Mouse (Mus musculus) c-Kit-positive CD71-negative TER-119-negative erythroid progenitor cells, embryonic 14.5 days (primary cell): ENCODE results near the gene Ccdc122.
A peak's percentile ranks its signal among the peaks of the same experiment; 100 is the strongest.

Experiments used
- DNase-seq: peaks from one replicate; pipeline ENCODE4 v3.0.0-alpha.2; 2013; ENCODE audit warnings: low read depth

Gene Ccdc122

DNA sequence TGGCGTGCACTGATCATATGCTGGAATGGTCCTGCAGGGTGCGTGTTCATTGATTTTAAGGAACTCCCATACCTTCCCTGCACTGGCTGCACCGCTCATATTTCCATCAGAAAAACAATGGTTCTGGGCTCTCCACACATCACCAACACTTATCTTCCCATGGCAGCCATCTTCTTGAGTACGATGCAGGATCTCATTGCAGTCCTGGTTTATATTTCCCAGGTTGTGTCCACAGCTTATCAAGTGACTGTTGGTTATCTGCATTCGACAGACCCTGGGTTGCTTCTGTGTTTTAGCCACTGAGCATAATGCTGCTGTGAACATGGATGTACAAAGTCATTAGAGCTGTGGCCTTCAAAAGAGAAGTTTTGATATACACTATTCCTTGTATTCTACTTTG is 94.0 kb downstream of the Ccdc122 start:
- DNase-seq: no peak

GRCm38 (mm10) chr14:77136936-77137335 is 100.4 kb downstream of the Ccdc122 start:
- DNase-seq: no peak

- peak; percentile 75 for DNase-seq
Observed at GRCm38 (mm10) chr14:77141324-77142282, 105.0 kb downstream of the Ccdc122 start.

DNA sequence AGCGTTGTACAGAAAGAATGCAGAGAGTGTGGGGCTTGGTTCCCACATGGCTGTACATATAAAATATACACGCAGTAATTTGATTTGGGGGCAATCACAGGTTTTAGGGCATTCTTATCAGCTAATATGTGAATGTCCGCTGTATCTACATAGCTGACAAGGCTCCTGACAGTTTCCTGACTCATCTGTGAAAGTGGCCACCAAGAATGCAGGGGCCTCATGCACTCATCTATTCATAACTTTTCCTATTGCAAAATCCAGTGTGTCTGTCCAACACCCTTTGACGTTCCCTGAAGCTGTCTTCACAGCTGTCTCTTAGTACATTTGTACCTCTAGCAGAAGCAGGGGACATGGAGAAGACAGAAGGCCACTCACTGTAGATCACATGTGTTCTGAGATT is 108.5 kb downstream of the Ccdc122 start:
- no peak for DNase-seq

DNA sequence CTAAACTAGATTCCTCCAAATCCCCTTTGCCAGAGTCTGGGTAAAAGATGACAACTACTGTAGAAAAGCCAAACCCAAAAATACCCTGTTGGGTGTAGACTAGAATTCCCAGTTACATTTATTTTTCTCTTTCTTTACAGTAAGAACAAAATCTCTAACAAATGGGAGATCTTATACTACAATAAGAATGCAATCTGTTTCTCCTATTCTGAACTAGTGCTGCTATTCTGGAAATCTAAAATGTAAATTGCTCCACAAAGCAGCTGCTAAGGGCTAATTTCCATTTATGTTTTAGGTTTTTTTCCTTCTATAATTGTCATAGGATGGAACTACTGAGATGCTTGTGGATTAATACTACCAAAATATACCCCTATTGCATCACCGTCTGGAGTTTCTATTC is 111.1 kb downstream of the Ccdc122 start:
- no peak for DNase-seq

DNA sequence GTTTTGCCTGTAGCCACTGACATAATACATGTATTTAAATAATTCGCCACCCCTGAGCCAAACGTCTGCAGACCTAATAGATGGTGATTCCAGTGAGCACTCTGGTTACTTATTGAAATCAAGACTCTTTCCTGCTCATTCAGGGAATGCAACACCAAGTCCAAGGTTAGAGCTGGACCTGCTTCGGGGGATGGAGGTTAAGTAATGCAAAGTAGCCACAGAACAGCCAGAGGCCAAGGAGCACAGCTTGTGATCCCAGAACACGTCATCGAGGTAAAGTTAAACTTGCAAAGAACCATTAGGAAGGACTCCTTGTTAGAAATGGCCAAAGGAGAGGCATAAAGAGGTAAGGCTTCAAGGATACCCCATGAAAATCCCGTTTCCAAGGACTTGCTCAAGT is 114.0 kb downstream of the Ccdc122 start:
- no peak for DNase-seq

- DNase-seq: no peak
Observed at GRCm38 (mm10) chr14:77151431-77151830, 114.9 kb downstream of the Ccdc122 start.

DNA sequence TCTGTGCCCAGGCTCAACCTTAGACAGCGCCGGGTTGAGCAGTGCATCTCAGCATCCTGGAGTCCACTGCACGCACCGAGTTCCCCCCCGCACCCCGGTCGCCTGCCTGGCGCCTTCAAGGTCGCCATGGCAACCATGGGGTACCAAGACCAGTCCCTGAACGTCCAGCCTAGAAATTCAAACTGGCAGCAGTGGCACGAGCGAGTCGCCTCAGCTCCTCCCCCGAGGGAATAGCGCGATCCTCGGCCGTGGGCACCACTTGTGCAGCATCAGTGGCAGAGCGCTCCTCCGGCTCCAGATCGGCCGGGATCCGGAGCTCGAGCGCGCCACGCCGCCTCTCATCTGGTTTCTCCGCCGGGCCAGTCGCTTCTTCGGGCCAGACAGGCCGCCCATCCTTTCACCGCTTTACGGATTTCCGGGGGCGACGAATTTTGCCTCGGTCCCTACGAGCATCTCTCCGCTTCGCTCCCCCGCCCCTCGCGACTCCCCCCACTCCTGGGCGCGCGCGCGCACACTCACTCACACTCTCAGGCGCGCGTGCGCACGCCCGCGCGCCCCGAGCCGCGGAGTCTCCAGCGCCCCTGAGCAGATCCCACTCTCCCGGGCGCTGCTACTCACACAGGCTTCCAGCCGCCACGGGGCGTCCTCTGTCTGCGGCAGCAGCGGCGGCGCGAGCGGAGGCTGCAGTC is 119.8 kb downstream of the Ccdc122 start, which contains the start of gene Enox1:
Gene Enox1, plus strand, starts transcription at position 542 of the 689 bp plus-strand sequence.
- no peak for DNase-seq

DNA sequence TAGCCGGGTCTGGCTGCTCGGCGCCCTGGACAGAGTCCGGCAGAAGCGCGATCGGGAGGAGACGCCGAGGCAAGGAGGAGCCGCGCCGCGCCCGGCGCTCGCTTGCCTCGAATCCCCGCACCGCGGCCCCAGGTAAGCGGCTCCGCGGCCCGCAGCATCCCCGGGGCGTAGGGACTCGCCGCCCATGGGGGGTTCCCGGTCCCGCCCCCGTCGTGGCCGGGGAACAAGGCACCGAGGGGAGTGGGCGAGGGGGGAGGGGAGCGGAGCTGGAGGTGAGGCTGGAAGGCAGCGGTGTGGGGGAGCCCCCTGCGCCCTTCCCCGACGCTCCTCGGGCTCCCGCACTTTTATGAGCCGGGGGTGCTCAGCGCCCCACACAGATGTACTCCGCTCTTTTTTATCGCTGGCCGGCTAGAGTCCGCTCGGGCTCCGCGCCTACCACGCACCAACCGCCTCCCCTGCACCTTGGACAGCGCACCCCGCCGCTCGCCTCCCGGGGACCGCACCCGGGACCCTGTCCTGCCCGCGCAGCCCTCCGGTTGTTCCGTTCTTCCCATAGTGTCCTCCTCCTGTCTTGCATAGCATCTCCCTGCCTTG is 120.4 kb downstream of the Ccdc122 start:
- no peak for DNase-seq

GRCm38 (mm10) chr14:77157505-77157911 is 120.9 kb downstream of the Ccdc122 start:
- DNase-seq: no peak

DNA sequence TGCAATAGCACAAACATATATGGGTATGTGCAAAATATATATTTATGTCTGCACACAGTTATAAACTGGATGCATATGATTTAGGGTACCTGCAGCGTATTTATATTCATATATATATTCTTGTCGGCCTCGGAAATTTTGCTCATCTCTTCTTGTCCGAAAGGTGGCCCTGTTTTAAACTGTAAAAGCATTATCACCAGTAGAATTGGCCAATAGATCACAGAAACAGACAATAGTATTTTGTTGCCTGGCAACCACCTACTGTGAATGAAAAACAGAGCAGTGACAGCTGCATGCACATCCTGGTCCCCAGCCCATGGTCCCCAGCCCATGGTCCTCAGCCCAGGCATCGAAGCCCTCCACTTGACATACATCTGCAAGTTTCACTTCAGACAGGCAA is 122.8 kb downstream of the Ccdc122 start:
- no peak for DNase-seq
